Mouse (Mus musculus) B cell, adult (primary cell): ENCODE results near the gene Cd3g. TPM values are rescaled to one million over a fixed set of nuclear protein-coding genes. Genes with fewer than 3 reads are reported as not detected.

ENCODE experiments used
- total RNA-seq: library from RNA; stranded (reverse); gene quantifications from 4 replicates; pipeline ENCODE4 v1.2.4, GENCODE M21; 2023; ENCODE audit not compliant: inconsistent age

Cd3g gene
- total RNA-seq = 1.1 to 4.0 TPM (median 2.6 TPM) in 4 replicates

DNA sequence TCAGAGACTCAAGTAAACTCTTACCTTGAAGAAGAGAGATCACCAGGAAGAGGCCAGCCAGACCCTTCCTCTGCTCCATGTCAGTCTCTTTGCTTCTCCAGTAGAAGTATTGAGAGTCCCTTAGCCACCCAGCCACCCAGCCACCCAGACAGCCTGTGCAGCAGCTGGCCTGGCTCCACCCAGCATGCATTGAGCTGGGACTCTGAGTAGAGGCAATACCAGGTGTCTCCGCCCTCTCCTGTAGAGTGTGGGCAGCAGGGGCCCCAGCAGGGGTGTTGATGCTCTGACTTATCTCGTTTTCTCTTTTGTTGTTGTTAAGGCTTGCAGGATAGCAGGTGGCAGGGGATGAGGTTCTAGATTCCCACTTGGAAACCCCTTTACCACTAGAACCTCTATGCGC is at the start of gene Cd3g:
Gene Cd3g, minus strand, starts transcription at position 190 of the 400 bp plus-strand sequence.

GRCm38 (mm10) chr9:45009180-45010078 is 29.2 kb upstream of the Cd3g start, which contains the start of gene Cd3e:
Cd3e (minus strand) TSS chr9:45009627.

DNA sequence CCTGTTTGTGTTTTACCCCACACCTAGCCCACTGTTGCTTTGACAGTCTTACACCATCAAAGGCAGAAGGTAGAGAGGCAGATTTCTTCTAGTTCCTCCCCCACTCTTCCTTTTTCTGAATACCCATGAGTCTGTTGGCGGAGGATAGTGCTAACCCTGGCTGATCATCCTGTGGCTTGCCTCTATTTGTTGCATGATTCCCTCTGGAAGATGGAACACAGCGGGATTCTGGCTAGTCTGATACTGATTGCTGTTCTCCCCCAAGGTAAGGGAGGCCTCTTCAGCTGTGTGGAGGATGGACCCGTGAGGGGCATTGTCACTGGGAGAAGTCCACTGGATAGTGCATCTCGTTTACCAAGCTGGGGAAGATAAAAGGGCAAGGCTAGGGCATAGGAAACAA is 1.4 kb upstream of the Cd3g start, which contains the start of gene Cd3d:
Gene Cd3d, plus strand, starts transcription at position 111 of the 400 bp plus-strand sequence.

GRCm38 (mm10) chr9:44965126-44965832 is 15.0 kb downstream of the Cd3g start, which contains the start of gene Ube4a:
Ube4a (minus strand) TSS chr9:44965600.

GRCm38 (mm10) chr9:44920374-44921122 is 59.7 kb downstream of the Cd3g start, which contains the start of gene Atp5l:
Atp5l (minus strand) TSS chr9:44920742.

Other genes with a start within 250 kb of the Cd3g start
- 0.48 to 0.63 TPM in 2 of 4 replicates, not detected in the others for gene Phldb1, start 245.2 kb downstream of the Cd3g start, total RNA-seq
- 126 to 143 TPM (median 137 TPM) in 4 replicates for gene Arcn1, start 212.6 kb downstream of the Cd3g start, total RNA-seq
- gene Ift46, start 212.5 kb downstream of the Cd3g start, total RNA-seq = 55.0 to 66.8 TPM (median 59.2 TPM) in 4 replicates
- 0.64 to 0.87 TPM (median 0.64 TPM) in 3 of 4 replicates, not detected in the other for gene Tmem25, start 181.1 kb downstream of the Cd3g start, total RNA-seq
- gene Ttc36, start 177.4 kb downstream of the Cd3g start, total RNA-seq = 3.3 to 6.1 TPM (median 4.9 TPM) in 4 replicates
- gene Kmt2a, start 99.1 kb downstream of the Cd3g start, total RNA-seq = 109 to 145 TPM (median 140 TPM) in 4 replicates
- 137 to 172 TPM (median 149 TPM) in 4 replicates for gene Atp5l, start 59.7 kb downstream of the Cd3g start, total RNA-seq
- gene Ube4a, start 14.8 kb downstream of the Cd3g start, total RNA-seq = 81.6 to 97.6 TPM (median 87.8 TPM) in 4 replicates
- 0.99 to 5.0 TPM (median 2.6 TPM) in 4 replicates for gene Cd3d, start 1.4 kb upstream of the Cd3g start, total RNA-seq
- 2.4 to 5.5 TPM (median 3.6 TPM) in 4 replicates for gene Cd3e, start 29.2 kb upstream of the Cd3g start, total RNA-seq
- gene Mpzl2, start 59.4 kb upstream of the Cd3g start, total RNA-seq = 0.27 to 1.1 TPM (median 0.77 TPM) in 4 replicates
- gene Mpzl3, start 74.8 kb upstream of the Cd3g start, total RNA-seq = 6.6 to 7.4 TPM (median 7.2 TPM) in 4 replicates
- gene Jaml, start 98.8 kb upstream of the Cd3g start, total RNA-seq = 18.6 to 28.7 TPM (median 24.3 TPM) in 4 replicates
- 0.26 to 0.69 TPM (median 0.29 TPM) in 4 replicates for gene Scn2b, start 137.4 kb upstream of the Cd3g start, total RNA-seq
- gene Scn4b, start 158.0 kb upstream of the Cd3g start, total RNA-seq = 0.24 to 0.54 TPM (median 0.45 TPM) in 4 replicates
- 0.39 to 0.90 TPM in 2 of 4 replicates, not detected in the others for gene BC049352, start 201.6 kb upstream of the Cd3g start, total RNA-seq
- not detected in 4 replicates for gene Tmprss4, start 223.7 kb upstream of the Cd3g start, total RNA-seq